Mouse (Mus musculus): ENCODE data around the gene Sgce.

DNA sequence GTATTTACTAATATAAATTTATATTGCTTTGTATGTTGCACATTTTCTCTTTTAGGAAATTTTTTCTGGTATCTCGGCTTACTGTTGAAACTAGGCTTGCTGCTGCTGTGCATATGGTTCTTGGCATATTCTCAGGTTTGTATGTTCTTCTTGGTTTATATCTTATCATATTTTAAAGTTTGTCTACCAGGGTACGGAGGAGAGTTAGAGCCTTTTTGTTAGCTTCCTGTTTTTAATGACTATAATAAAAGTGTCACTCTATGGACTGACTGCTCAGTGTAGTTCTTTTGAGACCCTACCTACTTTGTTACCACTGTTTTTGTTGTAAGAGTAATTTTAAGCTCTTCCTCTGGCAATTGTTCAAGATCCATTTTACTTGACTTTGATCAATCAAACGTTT, 115.5 kb downstream of the Sgce start:
- TF ChIP-seq POLR2A (IDR thresholded peaks at IDR 0.05; ENCODE audit: extremely low read depth, insufficient read depth, low read length) (no peak), CTCF (IDR thresholded peaks at IDR 0.05; ENCODE audit: low read depth, low read length) (no peak)

All from liver, adult 2 months (tissue).